Mouse (Mus musculus) liver, adult 2 months (tissue): ENCODE measurements at regions not wholly inside any gene's neighbourhood (a gene's known extent, or its start where the extent isn't known, plus 50 kb on each side); places are given as distances from the start of the nearest gene placed in this dataset.

Source experiments
- DNase-seq: peaks from one replicate; pipeline ENCODE4 v3.0.0-alpha.2; 2011; ENCODE audit warnings: low read depth, low spot score; ENCODE audit errors: extremely low read depth
- H3K27ac ChIP-seq: fragments of 200-500 bp; replicated peaks from 2 replicates; pipeline ENCODE4 v1.5.1; 2012; ENCODE audit warnings: low read depth, mild to moderate bottlenecking, control low read depth, inconsistent platforms, low read length; ENCODE audit not compliant: insufficient read depth
- H3K27me3 ChIP-seq: fragments of 200-500 bp; 2 replicates; pipeline ENCODE4 v1.6.1; 2012; ENCODE audit warnings: mild to moderate bottlenecking, moderate library complexity, low read length, inconsistent platforms; ENCODE audit not compliant: control insufficient read depth, insufficient read depth
- H3K36me3 ChIP-seq: fragments of 200-500 bp; 2 replicates; pipeline ENCODE4 v1.6.1; 2012; ENCODE audit warnings: low read length, inconsistent platforms; ENCODE audit not compliant: control insufficient read depth, insufficient read depth
- H3K4me1 ChIP-seq: fragments of 200-500 bp; 2 replicates; pipeline ENCODE4 v1.6.1; 2011; ENCODE audit warnings: low read length; ENCODE audit not compliant: control insufficient read depth, insufficient read depth
- H3K4me3 ChIP-seq: fragments of 200-500 bp; 2 replicates; pipeline ENCODE4 v1.5.1; 2011; ENCODE audit warnings: low read depth, mild to moderate bottlenecking, control low read depth, low read length, moderate library complexity; ENCODE audit not compliant: insufficient read depth
- H3K79me2 ChIP-seq: fragments of 200-500 bp; 2 replicates; pipeline ENCODE4 v1.6.1; 2012; ENCODE audit warnings: inconsistent platforms, mild to moderate bottlenecking, low read length, moderate library complexity; ENCODE audit not compliant: control insufficient read depth, insufficient read depth
- H3K9ac ChIP-seq: fragments of 200-500 bp; 2 replicates; pipeline ENCODE4 v1.6.1; 2012; ENCODE audit warnings: low read depth, mild to moderate bottlenecking, control low read depth, inconsistent platforms, low read length
- CTCF ChIP-seq: fragments of 200-500 bp; IDR thresholded peaks from 2 replicates; pipeline ENCODE4 v1.5.1; 2011; ENCODE audit warnings: low read depth, low read length, control low read depth
- POLR2A ChIP-seq: fragments of 200-500 bp; IDR thresholded peaks from 2 replicates; pipeline ENCODE4 v1.6.1; 2011; ENCODE audit warnings: low read length, control low read depth; ENCODE audit not compliant: insufficient read depth; ENCODE audit errors: extremely low read depth
- WGBS: fragments of 180-500 bp; shearing (Covaris S2); methylation state at CpG from one replicate; pipeline ENCODE4 v1.1.7; 2018; 5-methylcytosine and 5-hydroxymethylcytosine counted together

- no peaks in the 10 kb centered on the region for H3K36me3 ChIP-seq
- H3K27me3 ChIP-seq, result peaks cover 7% of the 10 kb centered on the region; the same call in 1 of the 2 replicates
- H3K9ac ChIP-seq, result no peak overlapping the region; the same call in 1 of the 2 replicates
- H3K79me2 ChIP-seq, result no peaks in the 10 kb centered on the region
- no peak for DNase-seq
- WGBS, result 30% methylated on average over 20 of the region's 20 CpGs
- no peak for TF ChIP-seq POLR2A
- TF ChIP-seq CTCF, result no peak
- 0 out of 2 replicates have a peak overlapping the region, but pooled peaks have one; percentile 11 for H3K4me3 ChIP-seq
- no peak overlapping the region for H3K27ac ChIP-seq
- peaks cover 7% of the 10 kb centered on the region; the same call in 1 of the 2 replicates for H3K4me1 ChIP-seq
Observed at GRCm38 (mm10) chr10:67647777-67648727, 99.3 kb upstream of the Ado start.

GRCm38 (mm10) chr10:67646659-67647559 lies 98.2 kb upstream of the Ado start:
- Histone ChIP-seq H3K27ac (no peak overlapping the region; the same call in 1 of the 2 replicates), H3K9ac (no peak overlapping the region), H3K4me3 (no peak overlapping the region), H3K27me3 (peaks cover 7% of the 10 kb centered on the region; the same call in 1 of the 2 replicates), H3K36me3 (no peaks in the 10 kb centered on the region), H3K4me1 (peaks cover 7% of the 10 kb centered on the region; the same call in 1 of the 2 replicates), H3K79me2 (no peaks in the 10 kb centered on the region)
- no peak for DNase-seq
- WGBS, result 23% methylated on average over 14 of the region's 14 CpGs
- TF ChIP-seq CTCF (no peak), POLR2A (no peak)

- Histone ChIP-seq H3K27ac (no peak overlapping the region), H3K4me3 (no peak overlapping the region), H3K36me3 (no peaks in the 10 kb centered on the region), H3K4me1 (peaks cover 7% of the 10 kb centered on the region; the same call in 1 of the 2 replicates), H3K79me2 (no peaks in the 10 kb centered on the region), H3K27me3 (peaks cover 7% of the 10 kb centered on the region; the same call in 1 of the 2 replicates), H3K9ac (no peak overlapping the region)
- DNase-seq, result peak; percentile 19
- no peak for TF ChIP-seq CTCF
- TF ChIP-seq POLR2A, result no peak
- 53% methylated on average over 3 of the region's 3 CpGs for WGBS
Observed at GRCm38 (mm10) chr10:67645821-67646220, 97.1 kb upstream of the Ado start.

GRCm38 (mm10) chr10:67644280-67644679 lies 95.5 kb upstream of the Ado start:
- peak; percentile 47 for DNase-seq
- TF ChIP-seq CTCF, result no peak
- no peak for TF ChIP-seq POLR2A
- Histone ChIP-seq H3K36me3 (no peaks in the 10 kb centered on the region), H3K27ac (peak overlapping the region; percentile 51), H3K4me3 (no peak overlapping the region), H3K27me3 (peaks cover 5% of the 10 kb centered on the region; the same call in 1 of the 2 replicates), H3K9ac (no peak overlapping the region), H3K4me1 (peaks cover 7% of the 10 kb centered on the region; the same call in 1 of the 2 replicates), H3K79me2 (no peaks in the 10 kb centered on the region)
- 10% methylated on average over 1 of the region's 1 CpGs for WGBS

- Histone ChIP-seq H3K27me3 (peaks cover 5% of the 10 kb centered on the region; the same call in 1 of the 2 replicates), H3K4me3 (no peak overlapping the region), H3K79me2 (no peaks in the 10 kb centered on the region), H3K27ac (peak overlapping the region; percentile 5; the same call in 1 of the 2 replicates), H3K36me3 (no peaks in the 10 kb centered on the region), H3K9ac (no peak overlapping the region), H3K4me1 (peaks cover 7% of the 10 kb centered on the region; the same call in 1 of the 2 replicates)
- TF ChIP-seq POLR2A (no peak), CTCF (no peak)
- no peak for DNase-seq
- WGBS, result 49% methylated on average over 7 of the region's 7 CpGs
Observed at GRCm38 (mm10) chr10:67643685-67644084, 94.9 kb upstream of the Ado start.
